Mouse (Mus musculus) lung, postnatal 10 days (tissue): ENCODE data around the gene Ralgapb.

ENCODE experiments used
- DNase-seq: peaks from one replicate; pipeline ENCODE4 v3.0.0; 2021

Ralgapb gene

GRCm38 (mm10) chr2:158519800-158520199 is 110.2 kb downstream of the Ralgapb start:
- DNase-seq = no peak

GRCm38 (mm10) chr2:158523060-158523459 is 113.4 kb downstream of the Ralgapb start:
- DNase-seq = peak; percentile 67

- peak; percentile 19 for DNase-seq
Observed at GRCm38 (mm10) chr2:158524129-158524860, 114.6 kb downstream of the Ralgapb start.

- DNase-seq = peak; percentile 67
Observed at GRCm38 (mm10) chr2:158534090-158534489, 124.4 kb downstream of the Ralgapb start.

GRCm38 (mm10) chr2:158534559-158534958 is 124.9 kb downstream of the Ralgapb start:
- no peak for DNase-seq

- DNase-seq = no peak
Observed at GRCm38 (mm10) chr2:158539433-158540305, 130.0 kb downstream of the Ralgapb start.

- DNase-seq = no peak
Observed at GRCm38 (mm10) chr2:158541286-158541685, 131.6 kb downstream of the Ralgapb start.

GRCm38 (mm10) chr2:158545266-158545665 is 135.6 kb downstream of the Ralgapb start:
- no peak for DNase-seq

- peak; percentile 85 for DNase-seq
Observed at GRCm38 (mm10) chr2:158546751-158547150, 137.1 kb downstream of the Ralgapb start.
